9 mouse cellular contexts compared by ENCODE assay signal in the genomic region with DNA sequence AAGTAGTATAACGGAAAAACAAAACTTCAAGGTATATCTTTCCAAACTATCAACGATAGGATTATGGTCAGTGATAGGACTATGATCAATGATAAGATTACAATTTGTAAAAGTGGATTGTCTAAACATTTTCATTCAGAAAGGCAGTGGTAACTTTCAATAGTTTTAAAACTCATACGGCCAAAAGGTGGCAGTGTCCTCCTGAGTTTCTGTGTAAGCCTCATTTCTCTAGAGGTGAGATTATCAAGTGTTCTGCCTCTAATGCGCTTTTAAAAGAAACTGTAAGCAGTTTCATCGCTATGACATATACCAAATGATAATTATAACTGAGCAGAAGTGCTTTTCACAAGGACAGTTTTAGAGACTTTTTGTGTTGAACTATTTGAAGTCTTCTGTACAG. TPM values are rescaled to one million over a fixed set of nuclear protein-coding genes. Genes with fewer than 3 reads are reported as not detected.
DNase-seq lines count a peak whose midpoint lies in the region; TF ChIP-seq lines count a peak whose summit lies in the region.
"Had no signal": no experiment of that assay in that cellular context is flagged by ENCODE, and none has a peak within 500 bp of the region (broad histone marks: within the 10 kb centered on the region; RNA-seq: fewer than 3 reads in every experiment).

No protein-coding gene starts in this region.

- no peaks in the 10 kb centered on the region for H3K27me3 ChIP-seq in thymus, adult 2 months (ENCODE audit: control insufficient read depth, insufficient read depth, low read length)
- H3K27me3 ChIP-seq: limb, embryonic 15.5 days had no signal

- peak; percentile 62 to 71 for DNase-seq in cerebellum, postnatal 14 days
- DNase-seq in cerebellum, adult 9-11 months, result no peak
- DNase-seq in left cerebral cortex, adult 18-20 months (ENCODE audit: low spot score in 2 of 2), result peak; percentile 21 to 43
- no peak for DNase-seq in left cerebral cortex, adult 8-10 months (ENCODE audit: low spot score in 2 of 2)
- peak; percentile 24 for DNase-seq in ZHBTc4 (ENCODE audit: low read depth, low spot score)
- DNase-seq in layer of hippocampus, adult 2 months (ENCODE audit: low spot score in 2 of 2), result peak; percentile 23 to 32
- DNase-seq in testis, postnatal 10 days (ENCODE audit: low spot score), result no peak
- no peak for DNase-seq in thymus, adult 2 months

- no peaks in the 10 kb centered on the region for H3K36me3 ChIP-seq in thymus, adult 2 months (ENCODE audit: control insufficient read depth, insufficient read depth, low read length)
- H3K36me3 ChIP-seq: limb, embryonic 15.5 days had no signal

- H3K4me3 ChIP-seq in layer of hippocampus, adult 2 months, result no peak overlapping the region
- no peak overlapping the region for H3K4me3 ChIP-seq in thymus, adult 2 months (ENCODE audit: control insufficient read depth, insufficient read depth, low read length)
- H3K4me3 ChIP-seq: limb, embryonic 15.5 days had no signal

- TF ChIP-seq CTCF in layer of hippocampus, adult 2 months (conservative IDR thresholded peaks at IDR 0.05), result peak; percentile 82
- no peak for TF ChIP-seq CTCF in thymus, adult 2 months (IDR thresholded peaks at IDR 0.05; ENCODE audit: borderline replicate concordance, control insufficient read depth, extremely low read depth, insufficient read depth, low read length, poor library complexity)

- H3K27ac ChIP-seq in layer of hippocampus, adult 2 months, result no peak overlapping the region
- H3K27ac ChIP-seq in thymus, adult 2 months (ENCODE audit: control insufficient read depth, insufficient read depth, low read length), result no peak overlapping the region
- H3K27ac ChIP-seq: limb, embryonic 15.5 days had no signal

- no peak for TF ChIP-seq POLR2A in thymus, adult 2 months (IDR thresholded peaks at IDR 0.05; ENCODE audit: control insufficient read depth, extremely low read depth, insufficient read depth, low read length, poor library complexity)

- no peaks in the 10 kb centered on the region for H3K4me1 ChIP-seq in thymus, adult 2 months (replicated peaks; ENCODE audit: control insufficient read depth, insufficient read depth, low read length)
- H3K4me1 ChIP-seq: limb, embryonic 15.5 days had no signal

- WGBS in thymus, adult 2 months, result 40% methylated on average over 5 of the region's 5 CpGs

RNA-seq across cellular contexts. Expression of a gene that starts 12.7 kb away (rescaled TPM):
- total RNA-seq in left cerebral cortex, adult 18-20 months (2021), result 1 to 10 TPM; 1.7 to 1.9 TPM
- 1 to 10 TPM; 1.2 to 1.7 (median 1.3) TPM for total RNA-seq in left cerebral cortex, adult 8-10 months (2022)
- total RNA-seq in layer of hippocampus, adult 2 months (2021), result 1 to 10 TPM in 1 of 2 experiments, under 1 TPM in 1; 0.81 to 1.2 TPM
- polyA plus RNA-seq in thymus, adult 2 months (2012; rRNA removed), result 0.04 and 0.06 TPM in 2 replicates

Comparison
In these comparisons a context has a peak if more than half of its experiments do, and no peak if none do; other contexts are left out.
1. DNase-seq: peak in cerebellum, postnatal 14 days (2 of 2), left cerebral cortex, adult 18-20 months (2 of 2), ZHBTc4 (single experiment) and layer of hippocampus, adult 2 months (2 of 2); none in cerebellum, adult 9-11 months (single experiment), left cerebral cortex, adult 8-10 months (0 of 2), testis, postnatal 10 days (single experiment) and thymus, adult 2 months (single experiment).